In genomic region chr17:28808714-28809113, GRCm38 (mm10) we compare ENCODE assay signal across 25 mouse cellular contexts. TPM values are rescaled to one million over a fixed set of nuclear protein-coding genes. Genes with fewer than 3 reads are reported as not detected.
A peak's percentile ranks its signal among the peaks of the same experiment; 100 is the strongest.
DNase-seq lines count a peak whose midpoint lies in the region; ATAC-seq and TF ChIP-seq lines count a peak whose summit lies in the region.
"Had no signal": no experiment of that assay in that cellular context is flagged by ENCODE, and none has a peak within 500 bp of the region (broad histone marks: within the 10 kb centered on the region; RNA-seq: fewer than 3 reads in every experiment).

No protein-coding gene starts in this region.

- ATAC-seq in G1E (ENCODE audit: extremely low read depth, insufficient number of reproducible peaks, low FRiP score, poor library complexity, severe bottlenecking) = no peak
- peak; percentile 37 for ATAC-seq in intestine, postnatal 0 days
- no peak for ATAC-seq in liver, postnatal 0 days
- ATAC-seq in hindbrain, embryonic 12.5 days (ENCODE audit: low FRiP score) = no peak
- no peak for ATAC-seq in megakaryocyte, adult 5-6 weeks (ENCODE audit: poor library complexity, severe bottlenecking)
- ATAC-seq: forebrain, embryonic 16.5 days had no signal

- WGBS in heart, embryonic 10.5 days = 94% methylated on average over 8 of the region's 8 CpGs
- 75% methylated on average over 8 of the region's 8 CpGs for WGBS in intestine, postnatal 0 days
- 82% methylated on average over 8 of the region's 8 CpGs for WGBS in liver, postnatal 0 days (ENCODE audit: insufficient replicate concordance)
- 96% methylated on average over 8 of the region's 8 CpGs for WGBS in hindbrain, embryonic 12.5 days

- H3K27me3 ChIP-seq in heart, embryonic 10.5 days (ENCODE audit: insufficient read depth, poor library complexity, severe bottlenecking) = no peaks in the 10 kb centered on the region
- H3K27me3 ChIP-seq in G1E (ENCODE audit: insufficient read depth, low read length) = no peaks in the 10 kb centered on the region
- no peaks in the 10 kb centered on the region for H3K27me3 ChIP-seq in intestine, postnatal 0 days (replicated peaks; ENCODE audit: control insufficient read depth, insufficient read depth, low read length)
- H3K27me3 ChIP-seq in liver, postnatal 0 days (ENCODE audit: insufficient read depth, low read length) = no peaks in the 10 kb centered on the region
- no peaks in the 10 kb centered on the region for H3K27me3 ChIP-seq in hindbrain, embryonic 12.5 days
- H3K27me3 ChIP-seq: CH12.LX; limb, embryonic 12.5 days; midbrain, embryonic 12.5 days; stomach, embryonic 15.5 days had no signal

- no peak overlapping the region; the same call in 1 of the 2 replicates for H3K4me3 ChIP-seq in heart, embryonic 10.5 days
- H3K4me3 ChIP-seq in G1E (ENCODE audit: low read depth, low read length) = peak overlapping the region; percentile 25; the same call in 1 of the 2 replicates
- H3K4me3 ChIP-seq in intestine, postnatal 0 days (ENCODE audit: low read depth, low read length) = no peak overlapping the region
- no peak overlapping the region for H3K4me3 ChIP-seq in liver, postnatal 0 days (ENCODE audit: low read depth, low read length)
- H3K4me3 ChIP-seq in hindbrain, embryonic 12.5 days = no peak overlapping the region
- H3K4me3 ChIP-seq: embryonic facial prominence, embryonic 10.5 days; limb, embryonic 12.5 days; midbrain, embryonic 12.5 days; stomach, embryonic 15.5 days had no signal

- no peak overlapping the region for H3K9ac ChIP-seq in intestine, postnatal 0 days (ENCODE audit: low read depth, low read length)
- no peak overlapping the region; the same call in 1 of the 2 replicates for H3K9ac ChIP-seq in liver, postnatal 0 days (replicated peaks)
- H3K9ac ChIP-seq in hindbrain, embryonic 12.5 days = no peak overlapping the region
- H3K9ac ChIP-seq: limb, embryonic 12.5 days; midbrain, embryonic 12.5 days; stomach, embryonic 15.5 days had no signal

- no peak for TF ChIP-seq CTCF in G1E (IDR thresholded peaks at IDR 0.05; ENCODE audit: low read depth, low read length)
- TF ChIP-seq CTCF in intestine, postnatal 0 days (IDR thresholded peaks at IDR 0.05; ENCODE audit: low read depth) = no peak
- no peak for TF ChIP-seq CTCF in liver, postnatal 0 days (IDR thresholded peaks at IDR 0.05; ENCODE audit: low read depth)

- peaks cover 19% of the 10 kb centered on the region for H3K4me1 ChIP-seq in heart, embryonic 10.5 days
- H3K4me1 ChIP-seq in G1E (ENCODE audit: insufficient read depth, low read depth, low read length) = peaks cover 59% of the 10 kb centered on the region
- no peaks in the 10 kb centered on the region; the same call in 1 of the 2 replicates for H3K4me1 ChIP-seq in intestine, postnatal 0 days (replicated peaks; ENCODE audit: control insufficient read depth, insufficient read depth, low read length)
- H3K4me1 ChIP-seq in liver, postnatal 0 days (ENCODE audit: insufficient read depth) = peaks cover 40% of the 10 kb centered on the region
- no peaks in the 10 kb centered on the region for H3K4me1 ChIP-seq in hindbrain, embryonic 12.5 days
- H3K4me1 ChIP-seq: embryonic facial prominence, embryonic 10.5 days; limb, embryonic 12.5 days; midbrain, embryonic 12.5 days; stomach, embryonic 15.5 days had no signal

- H3K4me2 ChIP-seq in intestine, postnatal 0 days (replicated peaks; ENCODE audit: low read depth) = no peak overlapping the region
- peak overlapping the region; percentile 52 for H3K4me2 ChIP-seq in liver, postnatal 0 days (ENCODE audit: low read depth, low read length)
- no peak overlapping the region for H3K4me2 ChIP-seq in hindbrain, embryonic 12.5 days (replicated peaks)
- H3K4me2 ChIP-seq: limb, embryonic 12.5 days; midbrain, embryonic 12.5 days; stomach, embryonic 15.5 days had no signal

- H3K36me3 ChIP-seq in heart, embryonic 10.5 days = peaks cover 80% of the 10 kb centered on the region
- H3K36me3 ChIP-seq in G1E (replicated peaks) = peaks cover 80% of the 10 kb centered on the region
- H3K36me3 ChIP-seq in intestine, postnatal 0 days (ENCODE audit: control insufficient read depth, insufficient read depth) = peaks cover 49% of the 10 kb centered on the region
- H3K36me3 ChIP-seq in liver, postnatal 0 days (replicated peaks; ENCODE audit: insufficient read depth, low read length) = peaks cover 59% of the 10 kb centered on the region
- peaks cover 69% of the 10 kb centered on the region for H3K36me3 ChIP-seq in hindbrain, embryonic 12.5 days

- TF ChIP-seq EP300 in liver, postnatal 0 days (IDR thresholded peaks at IDR 0.05; ENCODE audit: low read depth) = no peak

- no peaks in the 10 kb centered on the region for H3K9me3 ChIP-seq in heart, embryonic 10.5 days
- no peaks in the 10 kb centered on the region for H3K9me3 ChIP-seq in G1E (replicated peaks)
- H3K9me3 ChIP-seq in intestine, postnatal 0 days (ENCODE audit: control insufficient read depth) = no peaks in the 10 kb centered on the region
- H3K9me3 ChIP-seq in liver, postnatal 0 days (ENCODE audit: low read length) = no peaks in the 10 kb centered on the region
- no peaks in the 10 kb centered on the region for H3K9me3 ChIP-seq in hindbrain, embryonic 12.5 days (replicated peaks)
- H3K9me3 ChIP-seq: embryonic facial prominence, embryonic 10.5 days; limb, embryonic 12.5 days; midbrain, embryonic 12.5 days; stomach, embryonic 15.5 days had no signal

- intact Hi-C loops in heart, postnatal 36 days (cut with DNase I) = no loop called here

- H3K27ac ChIP-seq in heart, embryonic 10.5 days = peak overlapping the region; percentile 56; the same call in 1 of the 2 replicates
- H3K27ac ChIP-seq in intestine, postnatal 0 days (ENCODE audit: low read depth, low read length) = peak overlapping the region; percentile 88
- peak overlapping the region; percentile 61; the same call in 1 of the 2 replicates for H3K27ac ChIP-seq in liver, postnatal 0 days (ENCODE audit: low read depth)
- H3K27ac ChIP-seq in hindbrain, embryonic 12.5 days = no peak overlapping the region
- H3K27ac ChIP-seq: embryonic facial prominence, embryonic 10.5 days; limb, embryonic 12.5 days; midbrain, embryonic 12.5 days; stomach, embryonic 15.5 days had no signal

- no peak for DNase-seq in heart, embryonic 10.5 days (ENCODE audit: low spot score)
- DNase-seq in heart, postnatal 36 days = no peak
- no peak for DNase-seq in G1E (ENCODE audit: low spot score)
- no peak for DNase-seq in liver, postnatal 0 days
- DNase-seq in lung, adult 18-20 months = no peak
- DNase-seq: cerebellum, adult 9-10 months; heart, postnatal 4 days; retina, postnatal 1 day; thymus, adult 2 months had no signal

RNA-seq across cellular contexts. Expression of gene Brpf3, which starts 7.8 kb away (rescaled TPM):
- polyA plus RNA-seq in heart, embryonic 10.5 days (2016; fragmentation: Nextera tagmentation; extraction: Ambion mirVana) = 14.1 and 14.5 TPM in 2 replicates
- 10 to 100 TPM; 15.9 to 17.3 TPM for total RNA-seq in heart, postnatal 36 days (2021)
- 62.4 and 87.3 TPM in 2 replicates for total RNA-seq in G1E (2014; fragmentation: Nextera tagmentation)
- total RNA-seq in G1E (2017) = 3.4 and 5.7 TPM in 2 replicates
- 29.1 and 30.9 TPM in 2 replicates for polyA plus RNA-seq in G1E (2012)
- 42.9 and 44.4 TPM in 2 replicates for polyA plus RNA-seq in intestine, postnatal 0 days (2015; fragmentation: Nextera tagmentation; extraction: Ambion mirVana)
- 33.9 and 35.6 TPM in 2 replicates for polyA plus RNA-seq in liver, postnatal 0 days (2015; fragmentation: Nextera tagmentation; extraction: Ambion mirVana)
- 13.0 and 13.8 TPM in 2 replicates for polyA plus RNA-seq in hindbrain, embryonic 12.5 days (2016; fragmentation: Nextera tagmentation; extraction: Ambion mirVana)
- total RNA-seq in megakaryocyte, adult 5-6 weeks (2015) = 22.5 and 22.6 TPM in 2 replicates
- total RNA-seq in megakaryocyte, adult 5-6 weeks (2017) = 4.4 and 8.3 TPM in 2 replicates

RNA-seq across cellular contexts. Expression of gene Mapk13, which starts 39.6 kb away (rescaled TPM):
- 5.3 and 13.6 TPM in 2 replicates for polyA plus RNA-seq in heart, embryonic 10.5 days (2016; fragmentation: Nextera tagmentation; extraction: Ambion mirVana)
- under 1 TPM in 1 of 2 experiments, not detected in 1; 0.19 TPM for total RNA-seq in heart, postnatal 36 days (2021)
- not detected in 2 replicates for total RNA-seq in G1E (2014; fragmentation: Nextera tagmentation)
- total RNA-seq in G1E (2017) = 0.22 TPM in 1 of 2 replicates, not detected in the other
- polyA plus RNA-seq in G1E (2012) = not detected in 2 replicates
- polyA plus RNA-seq in intestine, postnatal 0 days (2015; fragmentation: Nextera tagmentation; extraction: Ambion mirVana) = 204 and 222 TPM in 2 replicates
- 25.2 and 27.6 TPM in 2 replicates for polyA plus RNA-seq in liver, postnatal 0 days (2015; fragmentation: Nextera tagmentation; extraction: Ambion mirVana)
- 4.2 and 6.5 TPM in 2 replicates for polyA plus RNA-seq in hindbrain, embryonic 12.5 days (2016; fragmentation: Nextera tagmentation; extraction: Ambion mirVana)
- total RNA-seq in megakaryocyte, adult 5-6 weeks (2015) = 12.2 and 17.0 TPM in 2 replicates
- total RNA-seq in megakaryocyte, adult 5-6 weeks (2017) = 21.3 and 32.8 TPM in 2 replicates
- total RNA-seq: CH12.LX had no signal

RNA-seq across cellular contexts. Expression of gene Pnpla1, which starts 49.5 kb away (rescaled TPM):
- not detected in 2 replicates for polyA plus RNA-seq in heart, embryonic 10.5 days (2016; fragmentation: Nextera tagmentation; extraction: Ambion mirVana)
- total RNA-seq in heart, postnatal 36 days (2021) = not detected
- total RNA-seq in G1E (2014; fragmentation: Nextera tagmentation) (not detected in 2 replicates), G1E (2017) (0.06 TPM in 1 of 2 replicates, not detected in the other)
- polyA plus RNA-seq in G1E (2012) = not detected in 2 replicates
- 0.12 and 0.20 TPM in 2 replicates for polyA plus RNA-seq in intestine, postnatal 0 days (2015; fragmentation: Nextera tagmentation; extraction: Ambion mirVana)
- polyA plus RNA-seq in liver, postnatal 0 days (2015; fragmentation: Nextera tagmentation; extraction: Ambion mirVana) = 0.09 and 0.16 TPM in 2 replicates
- polyA plus RNA-seq in hindbrain, embryonic 12.5 days (2016; fragmentation: Nextera tagmentation; extraction: Ambion mirVana) = not detected in 2 replicates
- 0.11 and 0.58 TPM in 2 replicates for total RNA-seq in megakaryocyte, adult 5-6 weeks (2015)
- total RNA-seq in megakaryocyte, adult 5-6 weeks (2017) = 0.57 and 0.92 TPM in 2 replicates
- total RNA-seq: CH12.LX; common myeloid progenitor, adult 5-6 weeks; monocyte, adult 5-6 weeks had no signal
- polyA plus RNA-seq: forebrain, embryonic 16.5 days; heart, embryonic 14.5 days; kidney, embryonic 14.5 days; limb, embryonic 12.5 days; lung, embryonic 16.5 days; midbrain, embryonic 12.5 days; neural tube, embryonic 11.5 days; spleen, adult 2 months had no signal
